Mouse (Mus musculus) embryonic facial prominence, embryonic 15.5 days (tissue): ENCODE results near the gene Cadm1. TPM values are rescaled to one million over a fixed set of nuclear protein-coding genes. Genes with fewer than 3 reads are reported as not detected.
A peak's percentile ranks its signal among the peaks of the same experiment; 100 is the strongest.

Source experiments
- ATAC-seq: fragments of 200-750 bp; cut with Nextera tagmentation; 2 replicates; pipeline ENCODE4 v1.8.0; 2017; ENCODE audit warnings: low read depth, moderate TSS enrichment; ENCODE audit not compliant: insufficient number of reproducible peaks, low FRiP score, low TSS enrichment
- H3K27ac ChIP-seq: fragments of 300-500 bp; sonication (generic); replicated peaks from 2 replicates; pipeline ENCODE4 v1.5.1; 2015; ENCODE audit warnings: mild to moderate bottlenecking, inconsistent platforms
- H3K27me3 ChIP-seq: fragments of 300-500 bp; sonication (generic); 2 replicates; pipeline ENCODE4 v1.6.1; 2015; ENCODE audit warnings: inconsistent platforms
- H3K36me3 ChIP-seq: fragments of 300-500 bp; sonication (generic); 2 replicates; pipeline ENCODE4 v1.6.1; 2015; ENCODE audit warnings: mild to moderate bottlenecking, inconsistent platforms
- H3K4me1 ChIP-seq: fragments of 300-500 bp; sonication (generic); 2 replicates; pipeline ENCODE4 v1.6.1; 2015; ENCODE audit warnings: inconsistent platforms
- H3K4me2 ChIP-seq: fragments of 300-500 bp; sonication (generic); replicated peaks from 2 replicates; pipeline ENCODE4 v1.6.1; 2015; ENCODE audit warnings: mild to moderate bottlenecking, inconsistent platforms
- H3K4me3 ChIP-seq: fragments of 300-500 bp; sonication (generic); replicated peaks from 2 replicates; pipeline ENCODE4 v1.5.1; 2015; ENCODE audit warnings: mild to moderate bottlenecking, inconsistent platforms
- H3K9ac ChIP-seq: fragments of 300-500 bp; sonication (generic); 2 replicates; pipeline ENCODE4 v1.6.1; 2015; ENCODE audit warnings: inconsistent platforms
- H3K9me3 ChIP-seq: fragments of 300-500 bp; sonication (generic); replicated peaks from 2 replicates; pipeline ENCODE4 v1.6.1; 2016; ENCODE audit warnings: inconsistent platforms
- WGBS: fragments of 180-500 bp; shearing (Covaris S2); methylation state at CpG from one replicate; pipeline ENCODE4 v1.1.7; 2015; 5-methylcytosine and 5-hydroxymethylcytosine counted together
- polyA plus RNA-seq: library from polyadenylated mRNA; unstranded; fragments of >200 nt; fragmentation: Nextera tagmentation; extraction: Ambion mirVana; gene quantifications from 2 replicates; pipeline ENCODE4 v1.2.1, GENCODE M21; 2015

The Cadm1 gene
- polyA plus RNA-seq, 1 experiment from 2014 or later, result 65.2 TPM

DNA sequence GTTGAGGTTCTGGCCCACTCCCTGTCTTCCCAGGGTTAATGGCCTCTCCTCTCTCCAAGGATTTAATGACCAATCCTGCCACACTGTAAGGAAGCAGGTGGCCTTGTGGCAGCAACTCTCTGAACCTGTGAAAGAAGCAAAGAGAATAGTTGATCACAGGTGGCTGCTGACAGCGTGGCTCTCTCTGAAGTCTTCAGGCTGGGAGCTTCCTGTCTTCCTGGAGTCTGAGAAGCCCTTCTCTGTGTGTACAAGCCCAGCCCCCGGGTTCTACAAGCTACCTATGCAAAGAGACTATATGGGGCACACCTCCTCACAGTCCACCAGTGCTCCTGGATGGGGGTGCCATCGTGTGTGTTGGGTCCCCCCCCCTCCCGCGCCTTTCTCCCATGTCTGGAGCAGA, 339.7 kb downstream of the Cadm1 start:
- Histone ChIP-seq H3K4me3 (no peak overlapping the region), H3K9ac (no peak overlapping the region), H3K4me2 (no peak overlapping the region), H3K27me3 (peaks cover 4% of the 10 kb centered on the region; the same call in 1 of the 2 replicates), H3K4me1 (0 out of 2 replicates have a peak, but pooled peaks cover 7% of the 10 kb centered on the region), H3K36me3 (no peaks in the 10 kb centered on the region), H3K27ac (no peak overlapping the region), H3K9me3 (no peaks in the 10 kb centered on the region)
- ATAC-seq, result no peak
- 86% methylated on average over 5 of the region's 5 CpGs for WGBS

DNA sequence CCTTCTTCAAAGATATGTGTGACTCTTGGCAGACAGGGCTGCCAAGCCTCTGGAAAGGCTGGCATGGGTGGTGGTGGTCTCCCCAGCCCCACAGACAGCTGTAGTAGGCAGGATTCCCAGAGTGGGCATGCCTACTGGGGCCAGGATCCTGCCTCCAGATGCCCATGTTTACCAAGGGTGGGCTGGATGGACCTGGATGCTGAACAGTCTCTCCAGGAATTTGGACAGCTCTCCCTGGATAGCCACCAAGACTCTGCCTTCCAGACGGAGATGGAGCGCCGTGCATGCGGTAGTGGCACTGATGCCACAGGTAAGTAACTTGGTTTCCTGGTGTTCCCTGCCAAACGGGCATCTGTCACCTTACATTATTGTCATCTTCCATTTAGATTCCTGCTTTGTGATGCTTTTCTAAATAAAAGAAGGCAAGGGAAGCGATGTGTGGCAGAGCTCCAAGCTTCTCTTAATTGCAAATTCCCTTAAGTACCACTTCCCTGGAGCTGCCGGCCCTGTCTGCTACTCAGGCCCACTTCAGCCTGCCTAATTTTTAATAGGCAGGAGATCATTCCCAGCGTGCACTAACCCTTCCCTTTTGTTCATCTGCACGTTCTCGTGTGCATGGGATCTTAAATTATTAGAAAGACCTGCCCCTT, 346.7 kb downstream of the Cadm1 start:
- no peaks in the 10 kb centered on the region for H3K4me1 ChIP-seq
- no peak overlapping the region for H3K9ac ChIP-seq
- 53% methylated on average over 10 of the region's 10 CpGs for WGBS
- H3K4me3 ChIP-seq, result no peak overlapping the region
- no peaks in the 10 kb centered on the region for H3K36me3 ChIP-seq
- no peak overlapping the region for H3K27ac ChIP-seq
- no peak for ATAC-seq
- no peaks in the 10 kb centered on the region for H3K9me3 ChIP-seq
- H3K4me2 ChIP-seq, result no peak overlapping the region
- H3K27me3 ChIP-seq, result no peaks in the 10 kb centered on the region

DNA sequence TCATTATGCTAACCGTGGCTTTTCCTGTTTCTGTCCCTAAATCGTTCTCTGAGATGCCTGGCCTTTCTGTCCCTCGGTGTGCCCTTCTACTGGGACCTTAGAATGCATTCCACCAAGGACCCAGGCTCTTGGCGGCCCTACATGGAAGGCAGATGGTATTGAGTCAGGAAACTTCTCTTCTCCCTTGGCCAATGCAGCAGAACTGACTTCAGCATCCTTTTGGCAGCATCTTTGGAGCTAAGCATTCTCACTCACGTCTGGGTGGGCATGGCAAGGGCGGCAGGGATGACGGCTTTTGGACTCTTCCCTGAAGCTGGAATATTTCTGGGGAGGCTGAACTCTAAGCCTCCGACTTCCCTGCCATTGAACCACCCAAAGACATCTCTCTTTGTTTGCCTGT, 350.2 kb downstream of the Cadm1 start:
- no peak overlapping the region for H3K4me3 ChIP-seq
- no peak overlapping the region for H3K9ac ChIP-seq
- 80% methylated on average over 8 of the region's 8 CpGs for WGBS
- no peaks in the 10 kb centered on the region for H3K36me3 ChIP-seq
- no peak for ATAC-seq
- H3K9me3 ChIP-seq, result no peaks in the 10 kb centered on the region
- H3K27ac ChIP-seq, result no peak overlapping the region
- no peak overlapping the region for H3K4me2 ChIP-seq
- H3K4me1 ChIP-seq, result no peaks in the 10 kb centered on the region
- H3K27me3 ChIP-seq, result no peaks in the 10 kb centered on the region

DNA sequence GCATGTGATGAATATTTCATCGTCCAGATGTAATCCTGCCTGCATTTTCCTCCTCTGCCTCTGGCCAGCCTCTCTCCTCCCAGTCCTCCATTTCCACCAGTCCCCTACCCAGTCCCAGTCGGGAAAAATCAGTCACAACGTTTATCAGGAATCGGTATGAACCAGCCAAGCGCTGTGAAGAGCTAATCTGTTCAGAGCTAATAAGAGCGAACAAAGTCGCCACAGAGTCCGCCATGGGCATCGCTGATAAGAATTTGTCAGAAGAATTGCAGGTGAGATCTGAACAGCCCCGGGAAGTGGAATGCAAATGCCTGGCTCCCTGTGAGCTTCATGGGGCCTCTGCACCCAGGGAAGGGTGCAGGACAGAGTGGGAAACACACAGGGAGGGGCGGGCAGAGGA, 352.4 kb downstream of the Cadm1 start:
- Histone ChIP-seq H3K27me3 (no peaks in the 10 kb centered on the region), H3K27ac (no peak overlapping the region), H3K9ac (no peak overlapping the region), H3K4me3 (no peak overlapping the region), H3K9me3 (no peaks in the 10 kb centered on the region), H3K36me3 (no peaks in the 10 kb centered on the region), H3K4me1 (no peaks in the 10 kb centered on the region), H3K4me2 (no peak overlapping the region)
- WGBS, result 65% methylated on average over 11 of the region's 11 CpGs
- no peak for ATAC-seq

DNA sequence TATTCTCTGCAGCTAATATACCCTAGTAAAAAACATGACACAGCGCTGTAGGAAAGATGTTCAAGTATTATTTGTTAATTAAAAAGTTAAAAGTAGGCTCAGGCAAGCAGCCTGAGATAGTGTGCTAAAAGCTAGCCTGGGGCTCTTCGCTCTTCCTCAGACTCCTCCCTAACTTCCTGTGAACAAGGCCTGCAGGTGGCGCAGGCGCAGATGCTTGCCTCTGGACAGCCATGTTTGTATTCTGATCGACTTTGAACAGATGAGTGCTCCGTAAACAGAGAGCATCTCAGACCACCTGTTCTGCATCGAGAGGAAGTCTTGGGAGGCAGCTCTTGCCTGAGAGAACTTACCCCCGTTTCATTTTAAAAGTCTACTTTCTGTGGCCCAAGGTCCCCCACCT, 361.7 kb downstream of the Cadm1 start:
- WGBS, result 71% methylated on average over 8 of the region's 8 CpGs
- H3K4me1 ChIP-seq, result peaks cover 10% of the 10 kb centered on the region; the same call in 1 of the 2 replicates
- H3K27me3 ChIP-seq, result no peaks in the 10 kb centered on the region
- no peak overlapping the region for H3K4me3 ChIP-seq
- no peak for ATAC-seq
- no peak overlapping the region for H3K27ac ChIP-seq
- H3K9me3 ChIP-seq, result no peaks in the 10 kb centered on the region
- no peak overlapping the region for H3K4me2 ChIP-seq
- H3K36me3 ChIP-seq, result no peaks in the 10 kb centered on the region
- H3K9ac ChIP-seq, result no peak overlapping the region

DNA sequence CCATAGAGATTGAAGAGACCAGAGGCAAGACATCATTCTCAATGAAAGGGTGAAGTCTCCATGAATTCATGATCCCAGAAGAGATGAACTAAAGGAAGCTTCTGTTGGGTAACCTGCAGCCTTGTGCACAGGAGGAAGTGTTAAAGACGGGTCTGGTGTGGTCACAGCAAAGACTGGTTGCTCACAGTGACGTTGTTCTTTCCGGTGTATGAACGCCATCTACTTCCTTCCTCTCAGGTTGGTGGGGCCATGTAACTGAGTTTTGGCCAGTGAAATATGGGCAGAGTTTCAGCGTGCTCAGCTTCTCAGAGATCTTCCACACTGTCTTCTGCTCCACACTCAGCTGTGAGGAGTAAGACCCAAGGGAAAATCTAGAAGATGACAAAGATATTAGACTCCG, 363.0 kb downstream of the Cadm1 start:
- no peak for ATAC-seq
- 88% methylated on average over 6 of the region's 6 CpGs for WGBS
- no peak overlapping the region for H3K4me3 ChIP-seq

DNA sequence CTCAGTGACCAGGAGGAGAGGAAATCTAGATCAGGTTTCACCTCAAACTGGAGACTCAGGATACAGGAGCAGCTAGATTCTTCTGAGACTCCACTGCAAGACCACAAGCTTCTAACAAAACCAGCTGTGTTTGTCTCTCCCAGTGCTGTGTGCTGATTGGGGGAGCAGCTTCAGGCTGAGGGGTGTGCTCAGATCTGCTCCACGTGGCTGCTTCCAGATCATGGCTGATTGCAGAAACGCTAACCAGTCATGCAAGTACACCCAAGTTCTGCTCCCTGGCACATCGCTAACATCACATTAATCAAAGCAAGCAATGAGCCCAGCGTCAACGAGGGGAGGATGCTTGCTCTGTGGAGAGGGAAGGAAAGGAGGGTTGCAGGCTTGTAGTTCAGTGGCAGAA, 364.1 kb downstream of the Cadm1 start:
- 16% methylated on average over 5 of the region's 5 CpGs for WGBS

More for the DNA sequence above, 363.0 kb downstream of the Cadm1 start:
- no peaks in the 10 kb centered on the region for H3K9me3 ChIP-seq
- no peak overlapping the region for H3K27ac ChIP-seq
- no peaks in the 10 kb centered on the region for H3K36me3 ChIP-seq
- H3K27me3 ChIP-seq, result no peaks in the 10 kb centered on the region
- H3K4me1 ChIP-seq, result peaks cover 10% of the 10 kb centered on the region; the same call in 1 of the 2 replicates
- H3K9ac ChIP-seq, result no peak overlapping the region
- H3K4me2 ChIP-seq, result no peak overlapping the region

DNA sequence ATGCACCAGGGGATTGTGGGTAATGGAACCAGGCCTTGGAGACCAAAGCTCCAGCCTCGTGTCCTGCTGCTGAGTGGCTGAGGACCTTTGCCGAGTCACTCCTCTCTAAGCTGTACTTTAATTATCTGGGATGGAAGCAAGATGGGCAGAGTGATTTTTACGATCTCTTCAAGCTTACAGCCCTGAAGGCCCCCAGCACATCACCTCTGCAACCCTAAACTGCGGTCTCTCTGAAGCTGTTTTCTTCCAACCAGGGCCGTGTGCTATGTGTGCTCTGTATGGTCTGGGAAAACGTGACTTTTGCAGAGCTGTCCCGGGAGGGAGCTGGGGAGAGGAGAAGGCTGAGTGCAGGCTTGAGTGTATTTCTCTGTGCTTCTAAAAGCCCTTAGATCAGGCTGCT, 364.7 kb downstream of the Cadm1 start:
- H3K36me3 ChIP-seq, result no peaks in the 10 kb centered on the region
- H3K4me2 ChIP-seq, result no peak overlapping the region
- no peak for ATAC-seq
- no peak overlapping the region for H3K4me3 ChIP-seq
- no peaks in the 10 kb centered on the region for H3K9me3 ChIP-seq
- peaks cover 10% of the 10 kb centered on the region; the same call in 1 of the 2 replicates for H3K4me1 ChIP-seq
- WGBS, result 35% methylated on average over 7 of the region's 7 CpGs
- no peak overlapping the region for H3K27ac ChIP-seq
- no peak overlapping the region for H3K9ac ChIP-seq
- H3K27me3 ChIP-seq, result no peaks in the 10 kb centered on the region

More for the DNA sequence above, 364.1 kb downstream of the Cadm1 start:
- no peak overlapping the region for H3K27ac ChIP-seq
- no peak overlapping the region for H3K9ac ChIP-seq
- H3K4me2 ChIP-seq, result no peak overlapping the region
- 0 out of 2 replicates have a peak, but pooled peaks have one; percentile 54 for ATAC-seq
- no peaks in the 10 kb centered on the region for H3K9me3 ChIP-seq
- H3K36me3 ChIP-seq, result no peaks in the 10 kb centered on the region
- no peaks in the 10 kb centered on the region for H3K27me3 ChIP-seq
- H3K4me1 ChIP-seq, result peaks cover 10% of the 10 kb centered on the region; the same call in 1 of the 2 replicates
- H3K4me3 ChIP-seq, result no peak overlapping the region

DNA sequence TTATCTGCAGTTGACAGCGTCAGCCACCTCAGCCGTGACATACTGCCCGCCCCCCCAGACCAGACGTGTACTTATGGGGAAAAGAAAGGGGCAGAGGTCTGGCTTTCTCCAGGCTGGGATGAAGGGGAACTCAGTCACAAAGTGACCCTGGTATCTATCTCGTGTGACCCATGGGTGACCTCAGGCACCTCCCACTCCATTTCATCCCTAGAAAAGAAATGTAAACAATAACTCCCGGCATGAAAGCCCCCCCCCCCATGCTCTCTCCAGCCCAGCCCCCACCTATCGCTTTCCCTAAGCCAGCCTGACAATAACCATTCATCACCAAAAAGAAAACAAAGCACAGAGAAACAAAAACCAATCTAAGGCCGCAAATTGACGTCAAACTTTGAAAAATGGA, 365.1 kb downstream of the Cadm1 start:
- no peak overlapping the region for H3K27ac ChIP-seq
- peaks cover 10% of the 10 kb centered on the region; the same call in 1 of the 2 replicates for H3K4me1 ChIP-seq
- no peaks in the 10 kb centered on the region for H3K9me3 ChIP-seq
- WGBS, result 44% methylated on average over 9 of the region's 9 CpGs
- H3K9ac ChIP-seq, result no peak overlapping the region
- H3K4me3 ChIP-seq, result no peak overlapping the region
- H3K36me3 ChIP-seq, result no peaks in the 10 kb centered on the region
- H3K27me3 ChIP-seq, result no peaks in the 10 kb centered on the region
- H3K4me2 ChIP-seq, result no peak overlapping the region
- ATAC-seq, result no peak

DNA sequence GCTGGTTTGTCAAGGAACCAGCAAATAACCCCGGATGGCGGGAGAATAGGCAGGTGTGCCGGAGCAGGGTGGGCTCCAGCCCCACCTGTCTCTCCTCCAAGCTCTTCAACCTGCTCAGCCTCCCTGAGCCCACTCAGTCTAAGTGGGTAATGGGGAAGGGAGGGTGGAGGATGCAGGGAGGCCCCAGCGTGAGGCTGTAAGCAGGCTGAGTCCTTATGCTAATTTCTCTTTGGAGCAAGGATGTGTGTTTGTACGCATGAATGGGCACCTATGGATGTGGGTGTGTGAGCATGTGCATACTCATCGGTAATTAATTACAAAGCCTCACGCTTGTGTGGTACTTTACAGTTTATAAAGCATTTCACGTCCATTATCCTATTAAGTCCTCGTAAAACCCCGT, 370.8 kb downstream of the Cadm1 start:
- H3K4me2 ChIP-seq, result no peak overlapping the region
- no peaks in the 10 kb centered on the region; the same call in 1 of the 2 replicates for H3K27me3 ChIP-seq
- H3K4me3 ChIP-seq, result no peak overlapping the region
- no peak for ATAC-seq
- no peak overlapping the region for H3K27ac ChIP-seq
- 70% methylated on average over 10 of the region's 10 CpGs for WGBS
- H3K36me3 ChIP-seq, result no peaks in the 10 kb centered on the region
- H3K9ac ChIP-seq, result no peak overlapping the region
- no peaks in the 10 kb centered on the region for H3K9me3 ChIP-seq
- H3K4me1 ChIP-seq, result no peaks in the 10 kb centered on the region

DNA sequence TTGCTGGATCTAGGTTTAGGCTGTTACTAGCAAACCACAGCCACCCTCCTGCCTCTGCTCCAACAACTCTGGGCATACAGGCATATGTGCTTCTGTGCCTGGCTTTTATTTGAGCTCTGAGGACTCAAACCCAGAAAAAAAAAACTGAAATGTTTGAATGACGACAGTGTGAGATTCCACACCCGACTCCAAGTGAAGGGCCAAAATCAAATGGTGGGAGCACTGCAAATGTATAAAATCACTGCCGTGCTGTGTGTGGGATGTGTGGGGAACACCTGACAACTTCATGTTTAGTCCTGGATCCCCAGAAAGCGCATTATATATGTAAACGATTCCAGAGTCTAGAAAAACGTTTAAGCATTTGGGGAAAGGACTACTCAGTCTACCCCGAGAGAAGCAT, 373.7 kb downstream of the Cadm1 start:
- WGBS, result 57% methylated on average over 7 of the region's 7 CpGs
- Histone ChIP-seq H3K36me3 (no peaks in the 10 kb centered on the region), H3K9me3 (no peaks in the 10 kb centered on the region), H3K27ac (no peak overlapping the region), H3K4me1 (no peaks in the 10 kb centered on the region), H3K9ac (no peak overlapping the region), H3K27me3 (no peaks in the 10 kb centered on the region; the same call in 1 of the 2 replicates), H3K4me2 (no peak overlapping the region), H3K4me3 (no peak overlapping the region)
- ATAC-seq, result no peak

DNA sequence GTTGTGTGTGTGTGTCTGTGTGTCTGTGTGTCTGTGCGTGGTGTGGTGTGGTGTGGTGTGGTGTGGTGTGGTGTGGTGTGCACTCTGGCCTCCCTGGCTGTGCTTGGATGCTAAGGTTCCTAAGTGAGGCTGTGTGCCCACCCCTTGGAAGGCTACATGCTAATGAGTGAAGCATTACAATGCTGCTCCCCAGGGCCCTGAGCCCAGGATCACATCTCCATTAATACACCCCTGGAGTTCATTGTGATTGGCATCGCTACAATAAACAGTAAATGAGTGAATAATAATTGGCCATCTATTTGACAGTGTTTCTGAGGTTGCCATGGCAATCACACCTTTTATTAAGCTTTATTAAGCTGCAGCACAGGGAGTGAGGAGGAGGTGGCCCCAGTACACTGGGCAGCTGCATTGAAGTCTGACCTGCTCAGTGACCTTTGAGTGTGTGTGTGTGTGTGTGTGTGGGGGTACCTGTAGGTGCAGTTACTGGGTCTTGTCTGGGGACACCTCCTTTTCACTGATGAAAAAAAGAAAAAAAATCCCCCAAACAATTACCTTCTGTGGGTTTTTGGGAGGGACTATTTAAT, 374.5 kb downstream of the Cadm1 start:
- no peaks in the 10 kb centered on the region for H3K4me1 ChIP-seq
- 53% methylated on average over 2 of the region's 2 CpGs for WGBS
- H3K36me3 ChIP-seq, result no peaks in the 10 kb centered on the region
- H3K9ac ChIP-seq, result no peak overlapping the region
- no peak overlapping the region for H3K4me3 ChIP-seq
- no peak overlapping the region for H3K27ac ChIP-seq
- no peaks in the 10 kb centered on the region for H3K9me3 ChIP-seq
- no peak for ATAC-seq
- no peaks in the 10 kb centered on the region; the same call in 1 of the 2 replicates for H3K27me3 ChIP-seq
- no peak overlapping the region for H3K4me2 ChIP-seq
